Mouse (Mus musculus) colon, adult 2 months (tissue): ENCODE data around the gene Psg20. TPM values are rescaled to one million over a fixed set of nuclear protein-coding genes. Genes with fewer than 3 reads are reported as not detected.

Experiments
- polyA plus RNA-seq: library from polyadenylated mRNA; depleted of rRNA; stranded (reverse); fragments of >200 nt; gene quantifications from 2 replicates; pipeline ENCODE4 v1.2.3, GENCODE M21; 2012; rRNA removed

Psg20 gene
- not detected in 2 replicates for polyA plus RNA-seq

GRCm38 (mm10) chr7:18686085-18686484 is at the start of gene Psg20:
Psg20 (minus strand) TSS chr7:18686185.

GRCm38 (mm10) chr7:18717790-18718189 is 31.8 kb upstream of the Psg20 start, which contains the start of gene Psg22:
Psg22 (plus strand) TSS chr7:18718090.

GRCm38 (mm10) chr7:18656625-18657024 is 29.4 kb downstream of the Psg20 start, which contains the start of gene Psg21:
Psg21 (minus strand) TSS chr7:18656725.

Other genes starting within 250 kb of the Psg20 start
- not detected in 2 replicates for gene Psg26, start 202.0 kb downstream of the Psg20 start, polyA plus RNA-seq
- not detected in 2 replicates for gene Psg25, start 153.9 kb downstream of the Psg20 start, polyA plus RNA-seq
- not detected in 2 replicates for gene Psg27, start 118.9 kb downstream of the Psg20 start, polyA plus RNA-seq
- not detected in 2 replicates for gene Psg23, start 69.7 kb downstream of the Psg20 start, polyA plus RNA-seq
- not detected in 2 replicates for gene Psg21, start 29.5 kb downstream of the Psg20 start, polyA plus RNA-seq
- gene Psg22, start 31.9 kb upstream of the Psg20 start, polyA plus RNA-seq = 0.07 TPM in 1 of 2 replicates, not detected in the other
- not detected in 2 replicates for gene Psg19, start 112.3 kb upstream of the Psg20 start, polyA plus RNA-seq
- 0.26 and 0.38 TPM in 2 replicates for gene Psg17, start 135.4 kb upstream of the Psg20 start, polyA plus RNA-seq
- 5.5 and 6.5 TPM in 2 replicates for gene Mill2, start 153.8 kb upstream of the Psg20 start, polyA plus RNA-seq
- gene Pglyrp1, start 185.1 kb upstream of the Psg20 start, polyA plus RNA-seq = 1,287 and 1,800 TPM in 2 replicates
- 24.9 and 30.9 TPM in 2 replicates for gene Ccdc61, start 224.2 kb upstream of the Psg20 start, polyA plus RNA-seq
- gene Nova2, start 239.7 kb upstream of the Psg20 start, polyA plus RNA-seq = 0.56 and 0.80 TPM in 2 replicates